Mouse (Mus musculus): ENCODE measurements around the gene Cuedc1. TPM values are rescaled to one million over a fixed set of nuclear protein-coding genes. Genes with fewer than 3 reads are reported as not detected.

The Cuedc1 gene
- polyA plus RNA-seq, 1 experiment from 2014 or later: 31.1 TPM

DNA sequence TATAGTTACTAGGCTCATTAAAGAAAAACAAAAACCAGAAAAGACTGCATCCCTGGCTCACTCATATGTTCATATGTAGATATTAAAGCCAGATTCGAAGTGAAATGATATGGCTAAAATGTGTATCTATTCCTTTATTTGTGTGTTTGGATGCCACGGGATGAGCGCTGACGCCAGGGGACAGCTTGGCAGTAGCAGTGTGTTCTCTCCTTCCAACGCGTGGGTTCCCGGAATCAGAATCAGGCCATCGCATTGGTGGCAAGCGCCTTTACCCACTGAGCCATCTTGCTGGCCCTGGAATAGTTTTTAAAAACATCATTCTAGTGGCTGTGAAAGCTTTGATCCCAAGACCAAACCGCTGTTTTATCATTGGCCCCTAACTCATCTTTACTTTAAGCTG, 32.1 kb downstream of the Cuedc1 start:
- Histone ChIP-seq H3K9ac (replicated peaks; ENCODE audit: low read length) (no peak overlapping the region), H3K4me2 (ENCODE audit: low read length) (no peak overlapping the region), H3K9me3 (ENCODE audit: control insufficient read depth, low read length) (no peaks in the 10 kb centered on the region), H3K27ac (replicated peaks; ENCODE audit: low read depth, low read length) (no peak overlapping the region), H3K4me3 (replicated peaks; ENCODE audit: low read depth, low read length) (no peak overlapping the region), H3K36me3 (ENCODE audit: control insufficient read depth, insufficient read depth, low read length) (no peaks in the 10 kb centered on the region), H3K4me1 (ENCODE audit: control insufficient read depth, insufficient read depth, low read length) (no peaks in the 10 kb centered on the region), H3K27me3 (ENCODE audit: control insufficient read depth, insufficient read depth, low read length) (no peaks in the 10 kb centered on the region)
- 97% methylated on average over 10 of the region's 10 CpGs for WGBS
- no peak for DNase-seq
- no peak for ATAC-seq (ENCODE audit: low FRiP score, low TSS enrichment)

DNA sequence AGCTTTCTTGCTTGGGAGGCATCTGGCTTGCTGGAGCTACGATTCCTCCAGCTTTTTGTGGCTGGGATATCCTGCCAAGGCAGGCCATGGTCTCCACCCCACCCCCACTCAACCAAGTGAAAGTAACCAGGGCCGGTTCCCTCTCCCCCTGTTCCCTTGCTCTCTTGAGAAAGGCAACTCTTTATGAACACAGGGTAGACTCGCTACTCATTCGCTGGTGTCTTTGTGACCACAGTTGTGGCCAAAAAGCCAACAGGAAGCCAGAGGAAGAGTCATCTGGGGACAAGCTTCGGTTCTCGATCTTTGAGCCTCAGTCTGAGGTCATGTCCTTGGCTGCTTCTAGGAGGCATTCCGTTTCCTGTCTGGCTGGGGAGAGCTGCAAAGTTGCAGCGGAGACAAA, 34.0 kb downstream of the Cuedc1 start:
- Histone ChIP-seq H3K9me3 (ENCODE audit: control insufficient read depth, low read length) (no peaks in the 10 kb centered on the region), H3K4me1 (ENCODE audit: control insufficient read depth, insufficient read depth, low read length) (no peaks in the 10 kb centered on the region), H3K4me3 (replicated peaks; ENCODE audit: low read depth, low read length) (no peak overlapping the region), H3K27ac (replicated peaks; ENCODE audit: low read depth, low read length) (no peak overlapping the region; the same call in 1 of the 2 replicates), H3K27me3 (ENCODE audit: control insufficient read depth, insufficient read depth, low read length) (no peaks in the 10 kb centered on the region), H3K9ac (replicated peaks; ENCODE audit: low read length) (no peak overlapping the region), H3K36me3 (ENCODE audit: control insufficient read depth, insufficient read depth, low read length) (no peaks in the 10 kb centered on the region), H3K4me2 (ENCODE audit: low read length) (no peak overlapping the region)
- ATAC-seq (ENCODE audit: low FRiP score, low TSS enrichment): no peak
- no peak for DNase-seq
- 81% methylated on average over 8 of the region's 8 CpGs for WGBS

DNA sequence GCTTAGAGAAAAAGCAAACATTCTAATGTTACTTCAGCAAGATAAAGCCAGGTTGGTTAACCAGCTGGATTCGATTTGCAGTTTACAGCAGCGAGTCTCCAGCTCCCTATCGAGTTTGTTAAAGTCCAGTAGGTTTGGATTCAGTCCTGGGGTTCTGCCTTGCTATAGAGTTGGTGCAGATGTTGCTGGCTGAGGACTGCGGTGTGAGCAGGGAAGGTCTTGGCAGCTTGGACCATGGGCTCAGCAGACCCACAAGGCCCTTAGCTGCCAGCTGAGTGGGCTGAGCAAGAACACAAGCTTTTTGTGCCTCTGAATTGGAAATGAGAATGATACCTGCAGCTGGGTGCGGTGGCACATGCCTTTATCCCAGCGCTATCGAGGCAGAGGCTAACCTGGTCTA, 37.4 kb downstream of the Cuedc1 start:
- no peak overlapping the region for H3K27ac ChIP-seq (replicated peaks; ENCODE audit: low read depth, low read length)
- ATAC-seq (ENCODE audit: low FRiP score, low TSS enrichment): no peak

DNA sequence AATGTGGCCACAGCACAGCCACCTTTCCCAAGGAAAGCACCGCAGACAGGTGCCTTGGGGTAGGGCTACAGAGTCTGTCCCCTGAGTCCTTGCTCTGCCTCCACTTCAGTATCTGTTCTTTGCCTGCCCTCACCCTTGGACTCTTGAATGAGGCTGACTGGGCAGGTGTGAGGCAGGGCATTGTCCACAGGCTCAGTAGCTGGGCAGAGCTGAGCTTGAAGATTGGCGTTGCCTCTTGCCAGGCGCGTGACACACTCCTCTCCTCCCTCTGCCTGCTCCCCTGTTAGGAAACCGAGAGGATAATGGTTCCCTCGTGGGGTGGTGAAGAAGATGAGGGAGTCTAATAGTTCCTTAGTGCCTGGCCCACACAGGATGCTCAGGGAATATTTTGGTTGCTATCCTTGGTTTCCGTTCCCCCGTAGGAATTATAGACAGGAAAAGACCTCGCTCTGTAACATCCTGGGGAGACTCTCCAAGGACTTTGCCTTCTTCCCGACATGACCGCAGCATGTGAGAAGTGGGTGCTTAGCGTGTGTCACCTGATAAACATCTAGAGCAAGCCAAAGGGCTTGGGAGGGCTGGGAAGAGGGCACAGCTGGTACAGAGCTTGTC, 40.1 kb downstream of the Cuedc1 start:
- no peaks in the 10 kb centered on the region for H3K9me3 ChIP-seq (ENCODE audit: control insufficient read depth, low read length)
- peak overlapping the region; percentile 50; the same call in 1 of the 2 replicates for H3K4me2 ChIP-seq (ENCODE audit: low read length)
- H3K27me3 ChIP-seq (ENCODE audit: control insufficient read depth, insufficient read depth, low read length): no peaks in the 10 kb centered on the region
- 46% methylated on average over 12 of the region's 12 CpGs for WGBS
- ATAC-seq (ENCODE audit: low FRiP score, low TSS enrichment): no peak
- no peak overlapping the region for H3K4me3 ChIP-seq (replicated peaks; ENCODE audit: low read depth, low read length)
- H3K36me3 ChIP-seq (ENCODE audit: control insufficient read depth, insufficient read depth, low read length): no peaks in the 10 kb centered on the region
- peaks cover 41% of the 10 kb centered on the region for H3K4me1 ChIP-seq (ENCODE audit: control insufficient read depth, insufficient read depth, low read length)
- H3K9ac ChIP-seq (replicated peaks; ENCODE audit: low read length): no peak overlapping the region
- DNase-seq: no peak
- peak overlapping the region; percentile 94 for H3K27ac ChIP-seq (replicated peaks; ENCODE audit: low read depth, low read length)

More for the DNA sequence above, 37.4 kb downstream of the Cuedc1 start:
- Histone ChIP-seq H3K4me1 (ENCODE audit: control insufficient read depth, insufficient read depth, low read length) (peaks cover 23% of the 10 kb centered on the region), H3K36me3 (ENCODE audit: control insufficient read depth, insufficient read depth, low read length) (no peaks in the 10 kb centered on the region), H3K4me2 (ENCODE audit: low read length) (no peak overlapping the region), H3K27me3 (ENCODE audit: control insufficient read depth, insufficient read depth, low read length) (no peaks in the 10 kb centered on the region), H3K9ac (replicated peaks; ENCODE audit: low read length) (no peak overlapping the region), H3K9me3 (ENCODE audit: control insufficient read depth, low read length) (no peaks in the 10 kb centered on the region), H3K4me3 (replicated peaks; ENCODE audit: low read depth, low read length) (no peak overlapping the region)
- no peak for DNase-seq
- 62% methylated on average over 7 of the region's 7 CpGs for WGBS

DNA sequence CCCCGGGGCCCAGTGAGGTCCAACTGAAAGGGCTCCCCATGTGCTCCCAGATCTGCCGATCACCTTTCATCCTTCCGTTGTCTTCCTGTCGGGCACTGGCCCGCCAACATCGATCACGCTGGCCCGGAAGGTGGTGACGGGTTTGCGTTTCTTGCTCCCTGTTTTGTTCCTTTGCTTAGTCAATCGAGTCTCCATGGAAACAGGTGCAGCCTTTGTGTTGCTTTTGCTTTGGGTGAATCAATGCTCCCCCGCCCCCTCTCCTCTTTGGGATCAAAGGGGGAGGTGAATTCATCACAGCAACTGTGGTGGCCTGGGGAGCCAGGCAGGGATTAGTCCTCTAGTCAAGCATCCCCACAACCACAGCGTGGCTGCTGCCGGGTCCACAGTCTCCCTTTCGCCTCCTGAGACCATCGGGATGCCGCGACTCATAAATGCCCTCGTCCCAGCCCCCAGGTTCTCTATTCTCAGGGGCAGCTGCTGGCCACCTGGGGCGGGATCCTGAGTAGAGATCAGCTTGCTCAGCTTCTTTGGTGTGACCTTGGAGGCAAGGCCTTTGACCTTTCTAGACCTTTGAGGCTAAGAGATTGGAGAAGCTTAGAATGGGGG, 41.5 kb downstream of the Cuedc1 start:
- Histone ChIP-seq H3K27me3 (ENCODE audit: control insufficient read depth, insufficient read depth, low read length) (no peaks in the 10 kb centered on the region), H3K4me3 (replicated peaks; ENCODE audit: low read depth, low read length) (no peak overlapping the region; the same call in 1 of the 2 replicates), H3K4me1 (ENCODE audit: control insufficient read depth, insufficient read depth, low read length) (peaks cover 48% of the 10 kb centered on the region), H3K9me3 (ENCODE audit: control insufficient read depth, low read length) (no peaks in the 10 kb centered on the region), H3K27ac (replicated peaks; ENCODE audit: low read depth, low read length) (peak overlapping the region; percentile 94), H3K36me3 (ENCODE audit: control insufficient read depth, insufficient read depth, low read length) (no peaks in the 10 kb centered on the region), H3K9ac (replicated peaks; ENCODE audit: low read length) (peak overlapping the region; percentile 41), H3K4me2 (ENCODE audit: low read length) (peak overlapping the region; percentile 50)
- peak; percentile 70 for ATAC-seq (ENCODE audit: low FRiP score, low TSS enrichment)
- peak; percentile 89 for DNase-seq
- WGBS: under 1% methylated on average over 20 of the region's 20 CpGs

DNA sequence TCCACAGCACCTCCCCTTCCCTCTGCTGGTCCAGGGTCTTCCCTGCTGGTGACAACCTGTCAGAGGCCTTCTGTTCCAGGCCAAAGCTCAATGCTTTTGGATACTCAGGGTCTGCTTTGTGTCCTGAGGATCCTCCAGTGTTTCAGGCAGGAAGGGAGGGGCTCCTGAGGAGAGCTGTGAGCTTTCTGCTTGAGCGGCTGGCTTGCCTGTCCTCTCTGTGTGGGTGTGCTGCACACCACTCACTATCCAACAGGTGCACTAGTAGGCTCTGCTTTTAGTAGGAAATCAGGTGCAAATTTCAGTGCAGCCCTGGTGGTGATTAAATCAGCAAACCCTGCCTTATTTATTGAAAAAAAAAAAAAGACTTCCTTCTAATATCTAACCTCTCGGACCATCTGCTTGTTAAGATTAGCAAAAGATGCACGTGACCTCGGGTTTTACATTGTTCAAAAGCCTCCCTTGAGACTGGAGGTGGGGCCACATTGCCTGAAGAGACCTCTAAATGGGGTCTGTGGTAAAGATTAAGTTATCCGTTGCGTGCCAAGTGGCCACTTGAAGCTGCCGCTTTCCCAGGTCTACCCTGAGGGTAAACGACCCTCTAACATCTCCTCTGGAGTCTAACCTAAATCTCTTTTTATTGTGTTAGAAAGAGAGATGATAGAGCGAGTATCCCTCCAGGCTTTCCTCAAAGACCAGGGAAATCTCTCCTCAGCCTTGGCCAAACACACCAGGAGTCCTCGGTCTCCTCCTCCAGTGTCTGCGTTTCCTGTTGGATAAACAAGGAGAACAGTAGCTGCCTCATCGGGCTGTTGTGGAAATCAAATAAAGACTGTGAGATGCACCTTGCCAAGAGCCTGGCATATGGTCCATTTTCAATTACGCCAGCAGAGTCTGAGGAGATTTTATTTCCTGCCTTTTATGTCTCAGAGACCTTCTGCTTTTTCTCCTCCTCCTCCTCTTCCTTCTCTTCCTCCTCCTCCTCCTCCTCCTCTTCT, 42.5 kb downstream of the Cuedc1 start:
- Histone ChIP-seq H3K27ac (replicated peaks; ENCODE audit: low read depth, low read length) (peak overlapping the region; percentile 94), H3K36me3 (ENCODE audit: control insufficient read depth, insufficient read depth, low read length) (no peaks in the 10 kb centered on the region), H3K9me3 (ENCODE audit: control insufficient read depth, low read length) (no peaks in the 10 kb centered on the region), H3K27me3 (ENCODE audit: control insufficient read depth, insufficient read depth, low read length) (no peaks in the 10 kb centered on the region), H3K4me3 (replicated peaks; ENCODE audit: low read depth, low read length) (no peak overlapping the region), H3K4me1 (ENCODE audit: control insufficient read depth, insufficient read depth, low read length) (peaks cover 48% of the 10 kb centered on the region), H3K9ac (replicated peaks; ENCODE audit: low read length) (peak overlapping the region; percentile 41; the same call in 1 of the 2 replicates), H3K4me2 (ENCODE audit: low read length) (peak overlapping the region; percentile 50)
- WGBS: 11% methylated on average over 13 of the region's 13 CpGs
- peak; percentile 68; the same call in 1 of the 2 replicates for ATAC-seq (ENCODE audit: low FRiP score, low TSS enrichment)
- peak; percentile 71 for DNase-seq

DNA sequence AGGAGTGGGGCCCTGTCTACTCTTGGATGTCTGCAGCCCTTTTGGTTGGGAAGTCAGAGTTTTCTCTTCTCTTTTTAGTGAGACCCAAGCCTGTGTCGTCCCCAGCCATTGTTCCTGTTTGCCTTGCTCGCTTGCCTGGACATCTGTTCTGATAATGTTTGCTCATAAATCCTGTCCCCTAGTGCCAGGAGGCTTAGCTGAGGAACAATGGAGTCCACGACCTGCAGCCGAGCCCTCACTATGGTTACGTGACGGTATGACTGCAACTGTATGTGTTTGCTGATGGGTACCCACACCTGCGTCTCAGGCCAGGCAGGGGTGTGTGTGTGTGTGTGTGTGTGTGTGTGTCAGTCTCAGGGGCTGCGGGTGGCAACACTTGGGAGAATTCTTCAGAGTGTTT, 44.5 kb downstream of the Cuedc1 start:
- H3K27ac ChIP-seq (replicated peaks; ENCODE audit: low read depth, low read length): peak overlapping the region; percentile 49; the same call in 1 of the 2 replicates
- H3K9me3 ChIP-seq (ENCODE audit: control insufficient read depth, low read length): no peaks in the 10 kb centered on the region
- H3K27me3 ChIP-seq (ENCODE audit: control insufficient read depth, insufficient read depth, low read length): no peaks in the 10 kb centered on the region
- no peak overlapping the region for H3K4me3 ChIP-seq (replicated peaks; ENCODE audit: low read depth, low read length)
- no peaks in the 10 kb centered on the region for H3K36me3 ChIP-seq (ENCODE audit: control insufficient read depth, insufficient read depth, low read length)
- 14% methylated on average over 8 of the region's 8 CpGs for WGBS
- no peak overlapping the region for H3K9ac ChIP-seq (replicated peaks; ENCODE audit: low read length)
- ATAC-seq (ENCODE audit: low FRiP score, low TSS enrichment): no peak
- H3K4me2 ChIP-seq (ENCODE audit: low read length): no peak overlapping the region
- DNase-seq: peak; percentile 55
- peaks cover 59% of the 10 kb centered on the region for H3K4me1 ChIP-seq (ENCODE audit: control insufficient read depth, insufficient read depth, low read length)

DNA sequence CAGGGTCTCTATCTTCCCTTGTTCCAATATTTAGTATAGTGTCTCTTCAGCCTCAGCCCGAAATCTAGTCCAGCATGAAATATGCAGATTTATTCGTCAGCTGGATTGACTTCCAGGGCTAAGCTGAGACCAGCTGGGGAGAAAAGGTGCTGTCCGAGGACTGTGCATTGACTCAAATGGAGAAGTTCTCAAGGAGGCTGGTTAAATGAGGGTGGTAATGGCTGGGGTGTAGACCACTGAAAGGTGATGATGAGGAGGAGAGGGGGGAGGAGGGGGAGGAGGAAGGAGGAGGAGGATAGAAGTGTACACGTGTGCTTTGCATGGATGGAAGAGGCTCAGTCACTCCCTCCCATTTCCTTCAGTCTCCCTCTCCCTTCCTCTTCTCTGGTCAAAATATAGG, 46.2 kb downstream of the Cuedc1 start:
- Histone ChIP-seq H3K9ac (replicated peaks; ENCODE audit: low read length) (no peak overlapping the region), H3K4me2 (ENCODE audit: low read length) (no peak overlapping the region), H3K4me3 (replicated peaks; ENCODE audit: low read depth, low read length) (no peak overlapping the region), H3K27ac (replicated peaks; ENCODE audit: low read depth, low read length) (no peak overlapping the region), H3K4me1 (ENCODE audit: control insufficient read depth, insufficient read depth, low read length) (peaks cover 55% of the 10 kb centered on the region), H3K27me3 (ENCODE audit: control insufficient read depth, insufficient read depth, low read length) (no peaks in the 10 kb centered on the region), H3K9me3 (ENCODE audit: control insufficient read depth, low read length) (no peaks in the 10 kb centered on the region), H3K36me3 (ENCODE audit: control insufficient read depth, insufficient read depth, low read length) (no peaks in the 10 kb centered on the region)
- WGBS: 24% methylated on average over 4 of the region's 4 CpGs
- ATAC-seq (ENCODE audit: low FRiP score, low TSS enrichment): no peak
- DNase-seq: no peak
